Mouse (Mus musculus) layer of hippocampus, postnatal 36 days (tissue): ENCODE measurements around the gene Fst. TPM values are rescaled to one million over a fixed set of nuclear protein-coding genes. Genes with fewer than 3 reads are reported as not detected.

Source experiments
- DNase-seq, 2 experiments: peaks; one replicate each; pipeline ENCODE4 v3.0.0; 2022
- total RNA-seq, 2 experiments: library from RNA; stranded (reverse); gene quantifications; 2 replicates each; pipeline ENCODE4 v1.2.3; 2021

The Fst gene
- total RNA-seq, 2 experiments from 2014 or later = 5.5 to 5.8 TPM

DNA sequence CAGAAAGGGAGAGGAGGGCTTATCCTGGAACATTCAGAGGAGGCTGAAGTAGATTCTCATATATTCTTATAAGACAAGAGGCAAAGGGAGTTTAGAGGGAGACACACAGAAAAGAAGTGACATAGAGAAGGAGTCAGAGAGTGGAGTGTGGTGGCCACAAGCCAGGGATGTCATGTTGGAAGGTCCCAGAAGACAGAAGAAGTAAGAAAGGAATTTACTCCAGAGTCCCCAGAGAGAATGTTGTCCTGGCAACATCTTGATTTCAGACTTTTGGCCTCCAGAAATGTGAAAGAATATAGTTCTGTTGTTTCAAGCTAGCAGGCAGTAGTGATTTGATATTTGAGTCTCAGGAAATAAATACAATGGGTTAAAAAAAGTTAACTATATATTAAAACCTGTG lies 46.4 kb downstream of the Fst start:
- DNase-seq = no peak

DNA sequence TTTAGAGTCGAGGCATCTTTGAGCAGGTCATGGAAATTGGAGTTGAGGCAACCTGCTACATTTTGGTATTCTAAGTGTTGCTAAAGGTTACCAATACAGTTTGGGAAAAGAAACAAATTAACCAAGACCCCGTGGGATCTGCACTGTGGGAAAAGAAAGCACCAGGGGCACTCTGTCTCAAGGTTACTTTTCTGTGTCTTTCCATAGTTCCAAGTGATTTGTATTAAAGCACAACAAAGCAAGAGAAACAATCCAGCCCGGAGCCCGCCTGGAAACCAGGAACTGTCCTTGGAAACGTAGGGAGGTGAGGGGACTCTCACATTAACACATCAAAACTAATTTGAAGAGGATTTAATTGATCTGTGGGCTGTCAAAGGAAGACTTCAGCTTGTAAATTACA lies 51.9 kb downstream of the Fst start:
- no peak for DNase-seq

DNA sequence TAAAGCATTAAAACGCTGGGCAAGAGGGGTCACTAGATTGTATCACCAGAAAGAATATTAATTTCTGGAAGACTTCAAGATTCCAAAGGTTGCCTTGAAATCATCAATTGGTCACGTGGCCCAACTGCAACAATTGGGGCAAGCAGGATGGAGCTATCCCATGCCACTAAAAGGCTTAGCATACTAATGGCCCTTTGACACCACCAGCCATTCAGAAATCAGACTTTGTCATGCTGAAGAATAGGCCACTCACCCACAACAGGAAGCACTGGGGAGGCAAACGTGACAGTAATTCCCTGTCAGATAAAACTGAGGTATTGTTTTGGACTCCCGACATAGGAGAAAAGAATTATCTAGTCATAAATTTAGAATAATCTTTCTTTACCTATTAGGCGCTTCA lies 52.3 kb downstream of the Fst start:
- no peak for DNase-seq

DNA sequence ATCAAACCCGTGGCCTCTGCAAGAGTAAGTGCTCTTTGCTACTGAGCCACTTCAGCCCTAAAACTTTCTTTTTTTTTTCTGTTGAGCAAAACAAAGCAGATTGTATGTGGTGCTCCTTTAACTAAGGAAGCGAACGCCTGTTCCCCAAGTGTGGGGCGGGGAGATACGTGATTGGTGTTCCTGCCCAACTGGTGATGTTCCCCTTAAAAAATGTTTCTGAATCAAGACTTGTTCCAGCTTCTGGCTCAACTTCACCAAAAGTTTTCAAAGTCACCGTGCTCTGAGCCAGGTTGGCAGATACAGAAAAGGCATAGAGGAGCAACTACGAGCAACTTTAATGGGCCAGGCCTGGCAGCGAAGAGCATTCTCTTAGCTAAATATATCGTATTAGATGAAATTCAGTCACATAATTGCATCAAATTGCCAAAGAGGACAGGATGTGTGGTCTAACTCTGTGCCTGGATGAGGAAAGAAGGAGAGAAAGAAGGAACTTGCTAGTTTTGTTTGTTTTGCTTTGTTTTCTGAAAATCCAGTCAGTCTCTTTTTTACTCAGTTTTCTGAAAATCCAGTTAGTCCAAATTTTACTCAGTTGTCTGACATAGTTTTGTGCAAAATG lies 53.5 kb downstream of the Fst start:
- no peak for DNase-seq

Other genes starting within 250 kb of the Fst start
- 100 to 1,000 TPM; 147 to 150 TPM for gene Ndufs4, start 70.7 kb downstream of the Fst start, total RNA-seq